Mouse (Mus musculus): ENCODE data around the gene Cabp4.

The Cabp4 gene

GRCm38 (mm10) chr19:4143759-4144268, at the start of gene Cabp4:
Cabp4 (minus strand) TSS chr19:4144033.
- DNase-seq (ENCODE audit: low read depth, low spot score), result no peak

GRCm38 (mm10) chr19:4193129-4193528, 49.3 kb upstream of the Cabp4 start:
- DNase-seq (ENCODE audit: low read depth, low spot score), result no peak

DNA sequence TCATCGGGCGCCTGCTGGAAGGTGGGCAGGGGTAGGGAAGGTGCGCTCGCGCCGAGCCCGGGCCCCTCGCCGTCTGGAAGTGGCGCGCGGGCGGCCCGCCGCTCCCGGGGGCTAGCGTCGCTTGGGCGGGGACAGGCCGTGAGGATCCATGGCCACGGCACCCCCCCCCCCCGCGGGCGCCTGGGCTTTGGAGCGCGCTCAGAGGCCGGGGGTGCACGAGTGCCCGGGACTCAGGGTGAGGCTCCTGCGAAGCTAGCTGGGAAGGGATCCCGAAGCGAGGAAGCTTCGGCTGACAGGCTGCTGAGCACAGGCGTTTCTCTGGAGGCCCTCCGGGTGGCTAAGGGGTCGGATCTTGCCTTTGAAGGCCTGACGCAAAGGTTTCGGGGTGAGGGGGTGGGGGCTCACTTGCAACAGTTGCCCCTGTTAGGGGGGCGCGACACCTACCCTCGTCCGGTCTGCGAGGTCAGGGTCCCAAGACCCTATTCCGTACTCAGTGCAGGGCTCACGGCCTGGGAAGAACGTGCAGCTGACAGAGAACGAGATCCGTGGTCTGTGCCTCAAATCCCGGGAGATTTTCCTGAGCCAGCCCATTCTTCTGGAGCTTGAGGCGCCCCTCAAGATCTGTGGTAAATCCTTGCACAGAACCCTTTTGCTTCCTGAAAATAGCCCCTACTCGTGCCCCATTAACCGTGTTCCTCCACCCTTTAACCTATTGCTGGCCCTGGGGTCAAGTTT, 48.6 kb upstream of the Cabp4 start:
- DNase-seq (ENCODE audit: low read depth, low spot score), result peak; percentile 40

DNA sequence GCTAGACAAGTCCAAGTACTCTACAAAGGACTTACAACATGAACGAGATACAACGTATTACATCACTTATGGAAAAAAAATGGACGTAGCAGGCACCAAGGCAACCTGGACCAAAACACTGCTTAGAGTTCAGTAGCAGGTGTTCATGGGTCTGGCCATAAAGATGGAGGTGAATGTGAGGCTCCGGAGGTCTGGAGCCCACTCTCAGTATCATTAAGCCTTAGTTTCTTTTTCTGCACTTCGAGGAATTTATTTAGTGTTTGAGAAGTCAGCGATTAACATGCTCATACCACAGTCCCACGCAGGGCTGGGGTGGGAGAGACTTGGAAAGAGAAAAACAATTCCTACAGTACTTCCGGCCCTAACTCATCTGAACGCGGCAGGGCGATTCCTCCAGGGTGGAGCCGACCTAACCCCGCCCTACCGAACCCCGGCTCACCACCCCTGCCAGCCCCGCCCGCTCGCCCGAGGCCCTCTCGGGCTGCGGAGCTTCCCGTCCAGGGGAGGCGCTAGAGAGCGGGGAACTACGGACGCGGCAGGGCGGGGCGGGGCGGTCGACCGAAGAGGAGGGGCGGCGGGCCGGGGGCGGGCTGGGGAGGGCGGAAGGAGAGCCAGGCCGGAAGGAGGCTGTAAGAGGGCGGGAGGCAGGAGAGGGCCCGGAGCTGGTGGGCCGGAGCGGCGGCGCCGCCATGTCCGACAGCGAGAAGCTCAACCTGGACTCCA, 47.9 kb upstream of the Cabp4 start, which contains the start of gene Ppp1ca:
TSS of gene Ppp1ca (plus strand) at position 538 of the 723 bp plus-strand sequence.
- peak; percentile 98 for DNase-seq (ENCODE audit: low read depth, low spot score)

DNA sequence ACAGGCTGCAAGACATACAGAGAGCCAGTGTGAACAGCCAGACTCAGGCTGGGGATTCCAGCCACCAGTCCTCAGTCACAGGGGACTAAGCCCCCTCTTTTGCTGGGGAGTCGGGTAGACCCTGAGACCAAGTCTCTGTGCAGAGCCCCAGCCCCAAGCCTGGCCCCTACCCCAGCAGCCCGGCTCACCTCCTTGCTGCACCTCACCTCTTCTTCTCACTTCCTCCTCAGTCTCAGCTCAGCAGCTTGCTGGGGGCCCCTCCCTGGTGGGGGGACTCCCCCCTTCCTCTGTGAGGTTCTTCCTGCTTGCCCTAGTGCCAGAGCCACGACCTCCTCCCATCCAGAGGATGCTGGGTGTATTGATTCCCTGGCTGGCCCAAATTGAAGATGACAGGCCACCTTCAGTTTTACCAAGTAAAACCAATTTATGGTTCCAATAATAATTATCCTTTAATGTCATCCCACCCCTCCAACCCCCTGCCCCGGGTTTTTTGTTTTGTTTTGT, 47.0 kb upstream of the Cabp4 start, which contains the start of gene Tbc1d10c:
TSS of gene Tbc1d10c (minus strand) at position 454 of the 504 bp plus-strand sequence.
- DNase-seq (ENCODE audit: low read depth, low spot score), result peak; percentile 92

- no peak for DNase-seq (ENCODE audit: low read depth, low spot score)
Measured at GRCm38 (mm10) chr19:4189051-4189620, 45.3 kb upstream of the Cabp4 start.

- no peak for DNase-seq (ENCODE audit: low read depth, low spot score)
Measured at GRCm38 (mm10) chr19:4187303-4187702, 43.5 kb upstream of the Cabp4 start.

GRCm38 (mm10) chr19:4184976-4185975, 41.4 kb upstream of the Cabp4 start:
- DNase-seq (ENCODE audit: low read depth, low spot score), result no peak

GRCm38 (mm10) chr19:4183689-4184088, 39.9 kb upstream of the Cabp4 start:
- no peak for DNase-seq (ENCODE audit: low read depth, low spot score)

DNA sequence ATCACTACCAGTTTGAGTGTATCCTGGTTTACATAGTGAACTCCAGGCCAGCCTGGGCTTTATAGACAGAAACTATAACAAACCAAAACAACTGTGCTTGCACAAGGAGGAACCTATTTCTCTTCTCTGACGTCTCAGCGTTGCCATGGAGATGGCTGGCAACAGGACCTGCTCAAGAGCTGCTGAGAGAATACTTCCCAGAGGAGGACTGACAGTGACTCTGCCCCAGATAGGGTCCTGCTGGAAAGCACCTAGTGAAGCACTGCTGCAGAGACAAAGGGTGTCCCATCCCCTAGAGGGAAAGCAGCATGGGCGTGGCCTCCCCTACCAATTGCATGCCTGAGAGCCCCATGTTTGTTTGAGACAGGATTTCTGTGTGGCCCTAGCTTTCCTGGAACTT, 38.1 kb upstream of the Cabp4 start:
- no peak for DNase-seq (ENCODE audit: low read depth, low spot score)

GRCm38 (mm10) chr19:4180411-4180810, 36.6 kb upstream of the Cabp4 start:
- DNase-seq (ENCODE audit: low read depth, low spot score), result no peak

DNA sequence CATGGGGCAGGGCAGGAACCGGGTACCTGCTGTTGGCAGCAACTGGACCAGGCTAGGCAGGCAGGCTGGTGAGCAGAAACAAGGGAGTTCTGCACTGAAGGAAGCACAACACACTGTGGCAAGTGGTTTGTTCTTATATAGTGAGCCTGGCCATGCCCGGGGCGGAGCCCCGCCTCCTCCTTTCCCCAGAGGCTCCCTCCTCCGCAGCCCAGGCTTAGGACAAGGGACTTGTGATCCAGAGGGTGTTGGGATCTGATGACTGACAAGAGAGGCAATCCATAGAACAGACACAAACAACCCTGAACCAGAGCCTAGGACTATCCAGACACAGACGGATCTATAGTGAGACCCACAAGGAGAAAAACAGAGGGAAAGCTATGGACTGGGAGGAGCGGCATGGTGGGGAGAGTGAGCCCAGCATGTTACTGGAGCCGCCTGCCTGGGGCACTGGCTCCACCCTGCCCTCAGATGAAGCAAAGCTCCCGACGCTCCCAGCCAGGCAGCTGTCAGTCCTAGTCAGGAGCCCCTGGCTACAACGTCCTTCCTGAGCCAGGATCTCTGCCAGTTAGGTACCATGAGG, 31.6 kb upstream of the Cabp4 start, which contains the start of gene Carns1:
TSS of gene Carns1 (minus strand) at position 112 of the 580 bp plus-strand sequence.
- DNase-seq (ENCODE audit: low read depth, low spot score), result no peak

- DNase-seq (ENCODE audit: low read depth, low spot score), result no peak
Measured at GRCm38 (mm10) chr19:4172925-4173324, 29.1 kb upstream of the Cabp4 start.

- DNase-seq (ENCODE audit: low read depth, low spot score), result no peak
Measured at GRCm38 (mm10) chr19:4171393-4172290, 27.8 kb upstream of the Cabp4 start.

DNA sequence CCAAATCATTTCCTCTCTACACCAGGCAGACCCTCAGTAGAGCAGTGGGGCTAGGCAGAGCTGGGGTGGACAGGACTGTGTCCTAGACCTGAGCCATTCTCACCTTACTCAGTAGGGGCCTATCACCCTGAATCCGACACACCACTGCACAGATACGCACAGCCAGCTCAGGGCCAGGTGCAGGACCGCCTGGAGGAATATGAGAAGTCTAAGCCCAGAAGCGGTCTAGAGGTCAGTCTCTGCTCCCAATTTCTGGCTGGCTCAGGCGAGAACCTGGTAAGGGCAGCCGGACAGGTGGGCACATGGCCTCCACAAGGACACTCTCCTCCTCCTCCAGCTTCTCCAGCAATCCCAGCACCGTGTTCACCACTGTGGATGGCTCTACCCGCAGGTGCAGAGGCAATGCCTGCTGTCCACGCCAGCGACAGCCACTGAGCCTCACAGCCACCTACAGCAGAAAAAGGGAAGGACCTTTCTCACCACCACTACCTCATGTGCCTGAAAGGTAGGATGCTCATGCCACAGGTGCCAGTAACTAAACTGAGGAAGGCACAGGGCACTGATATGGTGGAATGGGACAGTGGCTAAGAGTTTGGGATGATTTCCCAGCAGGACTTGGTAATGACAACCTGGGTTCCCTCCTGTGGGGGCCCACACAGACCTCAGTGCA, 27.0 kb upstream of the Cabp4 start:
- no peak for DNase-seq (ENCODE audit: low read depth, low spot score)

- no peak for DNase-seq (ENCODE audit: low read depth, low spot score)
Measured at GRCm38 (mm10) chr19:4169810-4170209, 26.0 kb upstream of the Cabp4 start.

GRCm38 (mm10) chr19:4169378-4169784, 25.5 kb upstream of the Cabp4 start:
- DNase-seq (ENCODE audit: low read depth, low spot score), result peak; percentile 99

- DNase-seq (ENCODE audit: low read depth, low spot score), result no peak
Measured at GRCm38 (mm10) chr19:4166678-4167476, 23.0 kb upstream of the Cabp4 start.
